Mouse (Mus musculus) kidney, adult 2 months (tissue): ENCODE measurements around the gene Syce1l. TPM values are rescaled to one million over a fixed set of nuclear protein-coding genes. Genes with fewer than 3 reads are reported as not detected.

Experiments
- DNase-seq: peaks from one replicate; pipeline ENCODE4 v3.0.0; 2021
- H3K27ac ChIP-seq: fragments of 200-500 bp; 2 replicates; pipeline ENCODE4 v1.5.1; 2012; ENCODE audit warnings: low read depth, low read length, control low read depth, inconsistent platforms; ENCODE audit not compliant: insufficient read depth
- H3K27me3 ChIP-seq: fragments of 200-500 bp; replicated peaks from 2 replicates; pipeline ENCODE4 v1.6.1; 2012; ENCODE audit warnings: mild to moderate bottlenecking, moderate library complexity, low read length, inconsistent platforms; ENCODE audit not compliant: control insufficient read depth, insufficient read depth
- H3K36me3 ChIP-seq: fragments of 200-500 bp; 2 replicates; pipeline ENCODE4 v1.6.1; 2012; ENCODE audit warnings: mild to moderate bottlenecking, moderate library complexity, low read length, inconsistent platforms; ENCODE audit not compliant: control insufficient read depth, insufficient read depth
- H3K4me1 ChIP-seq: fragments of 200-500 bp; 2 replicates; pipeline ENCODE4 v1.6.1; 2011; ENCODE audit warnings: low read length; ENCODE audit not compliant: control insufficient read depth, insufficient read depth
- H3K4me3 ChIP-seq: fragments of 200-500 bp; 2 replicates; pipeline ENCODE4 v1.5.1; 2011; ENCODE audit warnings: mild to moderate bottlenecking, low read depth, low read length, control low read depth; ENCODE audit not compliant: insufficient read depth
- CTCF ChIP-seq: fragments of 200-500 bp; conservative IDR thresholded peaks from 2 replicates; pipeline ENCODE4 v1.5.1; 2011; ENCODE audit warnings: low read depth, mild to moderate bottlenecking, control low read depth, low read length, moderate library complexity, mixed read lengths; ENCODE audit not compliant: insufficient read depth, insufficient read length
- POLR2A ChIP-seq: fragments of 200-500 bp; IDR thresholded peaks from one replicate; pipeline ENCODE4 v1.6.1; 2011; ENCODE audit warnings: low read depth, low read length, control low read depth
- WGBS: fragments of 180-500 bp; shearing (Covaris S2); methylation state at CpG from one replicate; pipeline ENCODE4 v1.1.7; 2018; 5-methylcytosine and 5-hydroxymethylcytosine counted together
- polyA plus RNA-seq: library from polyadenylated mRNA; depleted of rRNA; stranded (reverse); fragments of >200 nt; gene quantifications from 2 replicates; pipeline ENCODE4 v1.2.3, GENCODE M21; 2012; rRNA removed

Syce1l gene
- polyA plus RNA-seq, 1 experiment: 0.11 TPM

GRCm38 (mm10) chr8:113704968-113705367, 62.0 kb downstream of the Syce1l start:
- TF ChIP-seq POLR2A (no peak), CTCF (no peak)
- H3K27me3 ChIP-seq: no peaks in the 10 kb centered on the region
- no peaks in the 10 kb centered on the region for H3K4me1 ChIP-seq
- H3K27ac ChIP-seq: no peak overlapping the region
- no peak for DNase-seq
- 78% methylated on average over 7 of the region's 7 CpGs for WGBS
- no peak overlapping the region for H3K4me3 ChIP-seq
- H3K36me3 ChIP-seq: no peaks in the 10 kb centered on the region

Other genes starting within 250 kb of the Syce1l start
- gene Mon1b, start 7.6 kb upstream of the Syce1l start, polyA plus RNA-seq: 7.0 and 7.2 TPM in 2 replicates
- not detected in 2 replicates for gene Adamts18, start 205.5 kb downstream of the Syce1l start, polyA plus RNA-seq